Mouse (Mus musculus): ENCODE results near the gene Ptprz1.

DNA sequence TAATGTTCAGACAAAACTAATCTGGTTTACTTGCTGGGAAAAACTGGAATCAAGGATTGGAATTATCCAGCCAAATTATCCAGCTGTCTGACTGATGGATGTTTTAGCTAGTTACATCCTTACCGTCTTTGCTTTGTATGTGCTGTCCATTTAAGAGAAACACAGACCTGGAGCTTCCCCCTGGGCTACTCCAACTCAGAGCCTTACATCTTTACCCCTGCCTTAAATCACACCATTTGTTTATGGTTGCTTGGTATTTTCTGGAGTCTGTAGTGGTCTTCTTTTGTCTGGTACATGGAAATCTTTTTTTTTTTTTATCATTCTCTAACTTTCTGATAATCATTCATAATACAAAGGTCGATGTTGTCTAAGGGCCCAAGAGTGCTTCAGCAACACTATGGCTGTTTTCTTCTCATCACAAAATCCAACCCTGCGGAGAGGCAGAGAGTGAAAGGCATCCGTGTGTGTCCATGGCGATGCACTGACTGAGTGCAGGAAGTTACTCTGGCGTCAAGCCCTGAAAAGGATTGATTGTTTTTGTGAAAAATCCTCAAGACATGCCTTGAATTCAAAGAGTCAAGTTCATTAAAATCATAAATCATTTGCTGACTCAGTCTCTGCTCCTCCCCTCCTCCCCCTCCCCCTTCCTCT is 34.1 kb downstream of the Ptprz1 start:
- no peak for TF ChIP-seq POLR2A (IDR thresholded peaks at IDR 0.05; ENCODE audit: insufficient read depth, low read depth, low read length)
- TF ChIP-seq CTCF (IDR thresholded peaks at IDR 0.05), result no peak
- no peak for TF ChIP-seq EP300 (IDR thresholded peaks at IDR 0.05; ENCODE audit: insufficient read depth, low read depth, low read length)

All from heart, adult 2 months (tissue).